Mouse (Mus musculus): Measurements from ENCODE around the gene Olfr914. TPM values are rescaled to one million over a fixed set of nuclear protein-coding genes. Genes with fewer than 3 reads are reported as not detected.

Olfr914 gene
- polyA plus RNA-seq (2016; fragmentation: Nextera tagmentation; extraction: Ambion mirVana), result not detected in 2 replicates

- DNase-seq (ENCODE audit: low spot score), result no peak
- H3K4me3 ChIP-seq, result no peak within 1 kb of the TSS
- no peaks in the 10 kb centered on the region for H3K4me1 ChIP-seq
- H3K27ac ChIP-seq (replicated peaks), result no peak within 1 kb of the TSS
- H3K36me3 ChIP-seq, result no peaks in the 10 kb centered on the region
- H3K9me3 ChIP-seq (replicated peaks), result no peaks in the 10 kb centered on the region
- WGBS, result 72% methylated on average over 2 of the region's 2 CpGs
- no peaks in the 10 kb centered on the region for H3K27me3 ChIP-seq (ENCODE audit: low read depth, poor library complexity, severe bottlenecking)
These were observed at the start of gene Olfr914 for GRCm38 (mm10) chr9:38604802-38605201. Olfr914 (plus strand) TSS chr9:38605102.

- Histone ChIP-seq H3K4me3 (no peak within 1 kb of the TSS), H3K27ac (replicated peaks) (no peak within 1 kb of the TSS), H3K27me3 (ENCODE audit: low read depth, poor library complexity, severe bottlenecking) (no peaks in the 10 kb centered on the region), H3K4me1 (no peaks in the 10 kb centered on the region), H3K9me3 (replicated peaks) (no peaks in the 10 kb centered on the region), H3K36me3 (no peaks in the 10 kb centered on the region)
- 94% methylated on average over 1 of the region's 1 CpGs for WGBS
- no peak for DNase-seq (ENCODE audit: low spot score)
These were observed 25.0 kb upstream of the Olfr914 start, which contains the start of gene Olfr912 for GRCm38 (mm10) chr9:38579878-38580277. Olfr912 (plus strand) TSS chr9:38580178.

DNA sequence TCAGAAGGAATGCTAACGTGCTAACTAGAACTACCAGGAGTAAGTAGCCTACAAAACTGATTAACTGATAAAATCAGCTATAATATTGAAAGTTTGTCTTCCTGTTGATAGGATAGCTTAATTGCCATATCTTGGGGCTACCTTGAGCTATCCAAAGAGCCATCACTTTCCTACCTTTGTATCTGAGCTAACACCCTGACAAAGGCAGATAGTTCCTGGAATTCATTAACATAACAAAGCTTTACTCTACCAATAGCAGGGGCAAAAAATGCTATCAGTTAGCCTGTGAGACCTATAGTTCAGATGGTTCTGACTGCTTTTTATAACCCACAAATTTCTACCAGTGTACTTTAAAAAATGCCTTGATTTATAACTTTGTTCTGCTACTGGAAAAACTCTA is 13.8 kb upstream of the Olfr914 start:
- Histone ChIP-seq H3K27ac (replicated peaks) (no peak overlapping the region), H3K9me3 (replicated peaks) (no peaks in the 10 kb centered on the region), H3K27me3 (ENCODE audit: low read depth, poor library complexity, severe bottlenecking) (no peaks in the 10 kb centered on the region), H3K4me3 (no peak overlapping the region), H3K4me1 (no peaks in the 10 kb centered on the region), H3K36me3 (no peaks in the 10 kb centered on the region)
- DNase-seq (ENCODE audit: low spot score), result no peak
- WGBS, result 58% methylated on average over 1 of the region's 1 CpGs

- Histone ChIP-seq H3K4me1 (no peaks in the 10 kb centered on the region), H3K9me3 (replicated peaks) (no peaks in the 10 kb centered on the region), H3K36me3 (no peaks in the 10 kb centered on the region), H3K27ac (replicated peaks) (no peak within 1 kb of the TSS), H3K4me3 (no peak within 1 kb of the TSS), H3K27me3 (ENCODE audit: low read depth, poor library complexity, severe bottlenecking) (no peaks in the 10 kb centered on the region)
- 71% methylated on average over 2 of the region's 2 CpGs for WGBS
- DNase-seq (ENCODE audit: low spot score), result no peak
These were observed 12.4 kb upstream of the Olfr914 start, which contains the start of gene Olfr913 for GRCm38 (mm10) chr9:38592459-38592858. Olfr913 (plus strand) TSS chr9:38592759.

GRCm38 (mm10) chr9:38632406-38632805 is 27.5 kb downstream of the Olfr914 start:
- H3K27me3 ChIP-seq (ENCODE audit: low read depth, poor library complexity, severe bottlenecking), result no peaks in the 10 kb centered on the region
- peaks cover 5% of the 10 kb centered on the region; the same call in 1 of the 2 replicates for H3K9me3 ChIP-seq (replicated peaks)
- no peak for DNase-seq (ENCODE audit: low spot score)
- H3K27ac ChIP-seq (replicated peaks), result no peak overlapping the region
- WGBS, result 84% methylated on average over 4 of the region's 4 CpGs
- no peaks in the 10 kb centered on the region for H3K36me3 ChIP-seq
- H3K4me1 ChIP-seq, result no peaks in the 10 kb centered on the region
- H3K4me3 ChIP-seq, result no peak overlapping the region

DNA sequence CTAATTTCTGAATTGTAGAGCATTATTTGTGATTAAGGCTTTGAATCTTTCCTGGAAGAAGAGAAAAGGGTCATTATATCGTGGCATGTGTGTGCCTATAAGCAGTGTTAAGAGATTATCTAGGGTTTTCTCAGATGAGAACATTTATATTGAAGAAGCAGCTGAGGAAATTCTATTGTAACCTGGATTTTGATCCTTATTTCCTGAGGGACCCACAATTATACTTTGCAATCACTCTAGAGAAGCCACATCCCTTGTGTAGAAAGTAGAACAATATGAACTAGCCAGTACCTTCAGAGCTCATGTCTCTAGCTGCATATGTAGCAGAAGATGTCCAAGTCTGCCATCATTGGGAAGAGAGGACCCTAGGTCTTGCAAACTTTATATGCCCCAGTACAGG is 54.9 kb downstream of the Olfr914 start, which contains the start of gene Olfr916:
Gene Olfr916, minus strand, starts transcription at position 101 of the 400 bp plus-strand sequence.
- no peaks in the 10 kb centered on the region for H3K4me1 ChIP-seq
- DNase-seq (ENCODE audit: low spot score), result no peak
- no peaks in the 10 kb centered on the region for H3K27me3 ChIP-seq (ENCODE audit: low read depth, poor library complexity, severe bottlenecking)
- H3K9me3 ChIP-seq (replicated peaks), result no peaks in the 10 kb centered on the region
- no peak within 1 kb of the TSS for H3K4me3 ChIP-seq
- H3K36me3 ChIP-seq, result no peaks in the 10 kb centered on the region
- WGBS, result 78% methylated on average over 1 of the region's 1 CpGs
- no peak within 1 kb of the TSS for H3K27ac ChIP-seq (replicated peaks)

Other genes with a start within 250 kb of the Olfr914 start
- not detected in 2 replicates for gene Olfr250, start 238.2 kb upstream of the Olfr914 start, polyA plus RNA-seq (2016; fragmentation: Nextera tagmentation; extraction: Ambion mirVana)
- gene Olfr251, start 228.0 kb upstream of the Olfr914 start, polyA plus RNA-seq (2016; fragmentation: Nextera tagmentation; extraction: Ambion mirVana), result not detected in 2 replicates
- not detected in 2 replicates for gene Olfr147, start 203.4 kb upstream of the Olfr914 start, polyA plus RNA-seq (2016; fragmentation: Nextera tagmentation; extraction: Ambion mirVana)
- not detected in 2 replicates for gene Olfr901, start 175.6 kb upstream of the Olfr914 start, polyA plus RNA-seq (2016; fragmentation: Nextera tagmentation; extraction: Ambion mirVana)
- not detected in 2 replicates for gene Olfr902, start 157.4 kb upstream of the Olfr914 start, polyA plus RNA-seq (2016; fragmentation: Nextera tagmentation; extraction: Ambion mirVana)
- not detected in 2 replicates for gene Olfr904, start 142.0 kb upstream of the Olfr914 start, polyA plus RNA-seq (2016; fragmentation: Nextera tagmentation; extraction: Ambion mirVana)
- gene Olfr905, start 134.0 kb upstream of the Olfr914 start, polyA plus RNA-seq (2016; fragmentation: Nextera tagmentation; extraction: Ambion mirVana), result not detected in 2 replicates
- gene Olfr906, start 118.0 kb upstream of the Olfr914 start, polyA plus RNA-seq (2016; fragmentation: Nextera tagmentation; extraction: Ambion mirVana), result not detected in 2 replicates
- not detected in 2 replicates for gene Olfr907, start 109.3 kb upstream of the Olfr914 start, polyA plus RNA-seq (2016; fragmentation: Nextera tagmentation; extraction: Ambion mirVana)
- not detected in 2 replicates for gene Olfr911-ps1, start 83.5 kb upstream of the Olfr914 start, polyA plus RNA-seq (2016; fragmentation: Nextera tagmentation; extraction: Ambion mirVana)
- gene Olfr910, start 67.3 kb upstream of the Olfr914 start, polyA plus RNA-seq (2016; fragmentation: Nextera tagmentation; extraction: Ambion mirVana), result not detected in 2 replicates
- not detected in 2 replicates for gene Olfr912, start 24.9 kb upstream of the Olfr914 start, polyA plus RNA-seq (2016; fragmentation: Nextera tagmentation; extraction: Ambion mirVana)
- gene Olfr913, start 12.3 kb upstream of the Olfr914 start, polyA plus RNA-seq (2016; fragmentation: Nextera tagmentation; extraction: Ambion mirVana), result not detected in 2 replicates
- gene Olfr916, start 54.8 kb downstream of the Olfr914 start, polyA plus RNA-seq (2016; fragmentation: Nextera tagmentation; extraction: Ambion mirVana), result not detected in 2 replicates
- not detected in 2 replicates for gene Olfr917, start 60.7 kb downstream of the Olfr914 start, polyA plus RNA-seq (2016; fragmentation: Nextera tagmentation; extraction: Ambion mirVana)
- not detected in 2 replicates for gene Olfr918, start 69.5 kb downstream of the Olfr914 start, polyA plus RNA-seq (2016; fragmentation: Nextera tagmentation; extraction: Ambion mirVana)
- gene Olfr919, start 98.6 kb downstream of the Olfr914 start, polyA plus RNA-seq (2016; fragmentation: Nextera tagmentation; extraction: Ambion mirVana), result not detected in 2 replicates
- gene Vwa5a, start 113.2 kb downstream of the Olfr914 start, polyA plus RNA-seq (2016; fragmentation: Nextera tagmentation; extraction: Ambion mirVana), result 6.0 and 7.2 TPM in 2 replicates
- 0.02 TPM in 1 of 2 replicates, not detected in the other for gene Olfr920, start 147.2 kb downstream of the Olfr914 start, polyA plus RNA-seq (2016; fragmentation: Nextera tagmentation; extraction: Ambion mirVana)
- not detected in 2 replicates for gene Olfr921, start 168.0 kb downstream of the Olfr914 start, polyA plus RNA-seq (2016; fragmentation: Nextera tagmentation; extraction: Ambion mirVana)
- not detected in 2 replicates for gene Olfr922, start 209.5 kb downstream of the Olfr914 start, polyA plus RNA-seq (2016; fragmentation: Nextera tagmentation; extraction: Ambion mirVana)
- not detected in 2 replicates for gene Olfr923, start 221.4 kb downstream of the Olfr914 start, polyA plus RNA-seq (2016; fragmentation: Nextera tagmentation; extraction: Ambion mirVana)
- not detected in 2 replicates for gene Olfr924, start 239.3 kb downstream of the Olfr914 start, polyA plus RNA-seq (2016; fragmentation: Nextera tagmentation; extraction: Ambion mirVana)
- gene Olfr26, start 250.0 kb downstream of the Olfr914 start, polyA plus RNA-seq (2016; fragmentation: Nextera tagmentation; extraction: Ambion mirVana), result not detected in 2 replicates